Mouse (Mus musculus) cerebellum, adult 9-11 months (tissue): ENCODE data around the gene Zfhx3.

Experiments used
- DNase-seq: peaks from one replicate; pipeline ENCODE4 v3.0.0; 2022

Zfhx3 gene

GRCm38 (mm10) chr8:108554578-108555245 is 612.3 kb downstream of the Zfhx3 start:
- DNase-seq, result no peak

GRCm38 (mm10) chr8:108563420-108563819 is 621.0 kb downstream of the Zfhx3 start:
- DNase-seq, result no peak

GRCm38 (mm10) chr8:108563934-108564564 is 621.6 kb downstream of the Zfhx3 start:
- no peak for DNase-seq

GRCm38 (mm10) chr8:108566035-108566434 is 623.6 kb downstream of the Zfhx3 start:
- no peak for DNase-seq

GRCm38 (mm10) chr8:108573295-108574017 is 631.0 kb downstream of the Zfhx3 start:
- DNase-seq, result no peak

- DNase-seq, result no peak
Measured at GRCm38 (mm10) chr8:108574101-108574500, 631.7 kb downstream of the Zfhx3 start.

GRCm38 (mm10) chr8:108577571-108577970 is 635.1 kb downstream of the Zfhx3 start:
- DNase-seq, result no peak

GRCm38 (mm10) chr8:108578388-108578787 is 635.9 kb downstream of the Zfhx3 start:
- no peak for DNase-seq

- DNase-seq, result no peak
Measured at GRCm38 (mm10) chr8:108579808-108580207, 637.4 kb downstream of the Zfhx3 start.

GRCm38 (mm10) chr8:108580364-108580763 is 637.9 kb downstream of the Zfhx3 start:
- no peak for DNase-seq

- no peak for DNase-seq
Measured at GRCm38 (mm10) chr8:108581557-108581956, 639.1 kb downstream of the Zfhx3 start.

GRCm38 (mm10) chr8:108582251-108582650 is 639.8 kb downstream of the Zfhx3 start:
- DNase-seq, result no peak

- no peak for DNase-seq
Measured at GRCm38 (mm10) chr8:108583261-108583660, 640.8 kb downstream of the Zfhx3 start.

- DNase-seq, result no peak
Measured at GRCm38 (mm10) chr8:108583867-108584661, 641.6 kb downstream of the Zfhx3 start.

- DNase-seq, result no peak
Measured at GRCm38 (mm10) chr8:108584662-108584978, 642.2 kb downstream of the Zfhx3 start.

GRCm38 (mm10) chr8:108591037-108591436 is 648.6 kb downstream of the Zfhx3 start:
- DNase-seq, result no peak

- DNase-seq, result no peak
Measured at GRCm38 (mm10) chr8:108592028-108592724, 649.7 kb downstream of the Zfhx3 start.

GRCm38 (mm10) chr8:108592990-108593589 is 650.6 kb downstream of the Zfhx3 start:
- no peak for DNase-seq

- no peak for DNase-seq
Measured at GRCm38 (mm10) chr8:108593891-108594290, 651.4 kb downstream of the Zfhx3 start.

GRCm38 (mm10) chr8:108594361-108595060 is 652.1 kb downstream of the Zfhx3 start:
- DNase-seq, result no peak

- no peak for DNase-seq
Measured at GRCm38 (mm10) chr8:108595061-108595419, 652.6 kb downstream of the Zfhx3 start.
